Mouse (Mus musculus): ENCODE measurements around the gene Acox1. TPM values are rescaled to one million over a fixed set of nuclear protein-coding genes. Genes with fewer than 3 reads are reported as not detected.

The Acox1 gene
- polyA plus RNA-seq, 1 experiment from 2014 or later: 35.9 TPM

Other genes starting within 250 kb of the Acox1 start
- 2.1 and 2.7 TPM in 2 replicates for gene Itgb4, start 224.3 kb downstream of the Acox1 start, polyA plus RNA-seq (2015; fragmentation: Nextera tagmentation; extraction: Ambion mirVana)
- 194 and 208 TPM in 2 replicates for gene Galk1, start 186.3 kb downstream of the Acox1 start, polyA plus RNA-seq (2015; fragmentation: Nextera tagmentation; extraction: Ambion mirVana)
- gene H3f3b, start 171.1 kb downstream of the Acox1 start, polyA plus RNA-seq (2015; fragmentation: Nextera tagmentation; extraction: Ambion mirVana): 1,673 and 1,817 TPM in 2 replicates
- gene Unk, start 168.7 kb downstream of the Acox1 start, polyA plus RNA-seq (2015; fragmentation: Nextera tagmentation; extraction: Ambion mirVana): 37.3 and 40.1 TPM in 2 replicates
- 1.3 and 1.5 TPM in 2 replicates for gene Unc13d, start 121.1 kb downstream of the Acox1 start, polyA plus RNA-seq (2015; fragmentation: Nextera tagmentation; extraction: Ambion mirVana)
- gene Wbp2, start 112.0 kb downstream of the Acox1 start, polyA plus RNA-seq (2015; fragmentation: Nextera tagmentation; extraction: Ambion mirVana): 82.1 and 101 TPM in 2 replicates
- gene Trim47, start 71.8 kb downstream of the Acox1 start, polyA plus RNA-seq (2015; fragmentation: Nextera tagmentation; extraction: Ambion mirVana): 21.4 and 24.6 TPM in 2 replicates
- 4.5 and 5.4 TPM in 2 replicates for gene Trim65, start 67.9 kb downstream of the Acox1 start, polyA plus RNA-seq (2015; fragmentation: Nextera tagmentation; extraction: Ambion mirVana)
- 102 and 112 TPM in 2 replicates for gene Mrpl38, start 60.2 kb downstream of the Acox1 start, polyA plus RNA-seq (2015; fragmentation: Nextera tagmentation; extraction: Ambion mirVana)
- 37.4 and 41.4 TPM in 2 replicates for gene Fbf1, start 30.9 kb downstream of the Acox1 start, polyA plus RNA-seq (2015; fragmentation: Nextera tagmentation; extraction: Ambion mirVana)
- gene Ten1, start 190 bp downstream of the Acox1 start, polyA plus RNA-seq (2015; fragmentation: Nextera tagmentation; extraction: Ambion mirVana): 75.6 and 79.4 TPM in 2 replicates
- gene Evpl, start 39.0 kb upstream of the Acox1 start, polyA plus RNA-seq (2015; fragmentation: Nextera tagmentation; extraction: Ambion mirVana): 2.8 and 2.9 TPM in 2 replicates
- gene Srp68, start 75.2 kb upstream of the Acox1 start, polyA plus RNA-seq (2015; fragmentation: Nextera tagmentation; extraction: Ambion mirVana): 91.3 and 96.5 TPM in 2 replicates
- gene Galr2, start 81.9 kb upstream of the Acox1 start, polyA plus RNA-seq (2015; fragmentation: Nextera tagmentation; extraction: Ambion mirVana): 0.22 and 0.32 TPM in 2 replicates
- gene Exoc7, start 108.2 kb upstream of the Acox1 start, polyA plus RNA-seq (2015; fragmentation: Nextera tagmentation; extraction: Ambion mirVana): 61.8 and 64.0 TPM in 2 replicates
- gene Foxj1, start 136.4 kb upstream of the Acox1 start, polyA plus RNA-seq (2015; fragmentation: Nextera tagmentation; extraction: Ambion mirVana): 2.9 TPM in 2 replicates
- gene Rnf157, start 214.0 kb upstream of the Acox1 start, polyA plus RNA-seq (2015; fragmentation: Nextera tagmentation; extraction: Ambion mirVana): 12.4 and 12.5 TPM in 2 replicates
- 45.7 and 58.1 TPM in 2 replicates for gene Ubald2, start 235.0 kb upstream of the Acox1 start, polyA plus RNA-seq (2015; fragmentation: Nextera tagmentation; extraction: Ambion mirVana)